Mouse (Mus musculus) ES-E14 (cell line): ENCODE results near the gene Casp3. TPM values are rescaled to one million over a fixed set of nuclear protein-coding genes. Genes with fewer than 3 reads are reported as not detected.
"Not testable (repeated sequence)": the region's sequence is repeated elsewhere in the genome, so short reads cannot be mapped to it uniquely, and the experiment has no call there.

ENCODE experiments used
- DNase-seq: peaks from one replicate; pipeline ENCODE4 v3.0.0-alpha.2; 2013; ENCODE audit warnings: low read depth, low spot score
- H3K27ac ChIP-seq: 2 replicates; pipeline ENCODE4 v1.5.1; 2012; ENCODE audit warnings: low read depth, mild to moderate bottlenecking, low read length, moderate library complexity, mixed read lengths; ENCODE audit not compliant: poor library complexity, insufficient read depth, severe bottlenecking
- H3K36me3 ChIP-seq: 2 replicates; pipeline ENCODE4 v1.6.1; 2012; ENCODE audit warnings: mild to moderate bottlenecking, low read length, moderate library complexity, mixed read lengths; ENCODE audit not compliant: control insufficient read depth, poor library complexity, insufficient read depth, severe bottlenecking
- H3K4me1 ChIP-seq, 2 experiments: fragments of 150-350 bp in 1 of 2; sonication (generic) in 1 of 2; 2 replicates each; pipeline ENCODE4 v1.6.1; 2012; ENCODE audit warnings: low read length in 2 of 2, mild to moderate bottlenecking in 1 of 2, mixed read lengths in 1 of 2; ENCODE audit not compliant: control insufficient read depth in 2 of 2, insufficient read depth in 2 of 2, poor library complexity in 1 of 2
- H3K4me3 ChIP-seq, 2 experiments: fragments of 150-350 bp in 1 of 2; sonication (generic) in 1 of 2; 2 replicates each; pipeline ENCODE4 v1.5.1; 2012; ENCODE audit warnings: low read length in 2 of 2, low read depth in 1 of 2, mild to moderate bottlenecking in 1 of 2, mixed read lengths in 1 of 2; ENCODE audit not compliant: insufficient read depth in 1 of 2, poor library complexity in 1 of 2, severe bottlenecking in 1 of 2
- H3K9ac ChIP-seq: 2 replicates; pipeline ENCODE4 v1.6.1; 2012; ENCODE audit warnings: low read depth, mild to moderate bottlenecking, low read length, mixed read lengths; ENCODE audit not compliant: poor library complexity, insufficient read depth, severe bottlenecking
- H3K9me3 ChIP-seq: fragments of 150-350 bp; sonication (generic); 2 replicates; pipeline ENCODE4 v1.6.1; 2012; ENCODE audit warnings: low read depth, mild to moderate bottlenecking, low read length; ENCODE audit not compliant: control insufficient read depth, insufficient read depth
- CHD2 ChIP-seq: IDR thresholded peaks from 2 replicates; pipeline ENCODE4 v1.6.1; 2014; ENCODE audit warnings: mild to moderate bottlenecking, low read depth, low read length, inconsistent platforms
- HCFC1 ChIP-seq: IDR thresholded peaks from 2 replicates; pipeline ENCODE4 v1.6.1; 2012; ENCODE audit warnings: low read length, inconsistent platforms, borderline replicate concordance; ENCODE audit not compliant: insufficient read depth
- MAFK ChIP-seq: IDR thresholded peaks from 2 replicates; pipeline ENCODE4 v1.6.1; 2014; ENCODE audit warnings: mild to moderate bottlenecking, low read depth, low read length, inconsistent platforms; ENCODE audit not compliant: insufficient read depth
- ZC3H11A ChIP-seq: IDR thresholded peaks from 2 replicates; pipeline ENCODE4 v1.6.1; 2012; ENCODE audit warnings: low read depth, mild to moderate bottlenecking, inconsistent platforms, low read length, borderline replicate concordance
- ZNF384 ChIP-seq: IDR thresholded peaks from 2 replicates; pipeline ENCODE4 v1.6.1; 2012; ENCODE audit warnings: low read depth, low read length, inconsistent platforms
- in situ Hi-C, 2 experiments: fragments of 600-800 bp; cut with MboI; formaldehyde crosslinking; loops; one replicate each; pipeline ENCODE4 v1.15.1; 2025; ENCODE audit warnings: low sequenced_read_pairs in 2 of 2, inconsistent platforms in 1 of 2; ENCODE audit not compliant: unreplicated experiment in 2 of 2
- total RNA-seq: library from RNA; depleted of rRNA; stranded (reverse); fragments of 300-350 nt; gene quantifications from 2 replicates; pipeline ENCODE4 v1.2.3, GENCODE M21; 2012

The Casp3 gene
- total RNA-seq, 1 experiment: 30.7 TPM

DNA sequence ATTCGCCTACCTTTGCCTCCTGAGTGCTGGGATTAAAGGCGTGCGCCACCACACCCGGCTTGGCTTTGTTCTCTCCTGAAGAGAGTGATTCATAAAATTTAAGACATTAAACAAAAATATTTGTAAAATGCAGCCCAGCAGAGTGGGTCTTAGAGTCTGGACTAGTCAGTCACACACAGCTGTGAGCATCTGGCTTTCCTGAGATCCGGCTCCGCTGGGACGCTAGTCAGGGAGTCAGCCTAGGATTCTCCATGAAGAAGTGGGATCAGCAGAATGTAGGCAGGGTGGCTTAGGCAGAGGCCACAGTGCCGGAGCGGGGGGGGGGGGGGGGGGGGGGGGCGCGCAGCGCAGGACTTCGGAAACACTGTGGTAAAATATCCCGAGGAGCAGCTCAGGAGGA lies 46.4 kb upstream of the Casp3 start:
- in situ Hi-C loops: no loop called here
- Histone ChIP-seq H3K36me3 (peaks cover 4% of the 10 kb centered on the region), H3K9me3 (no peaks in the 10 kb centered on the region), H3K9ac (no peak overlapping the region), H3K27ac (no peak overlapping the region), H3K4me1 (peaks cover 4 to 15% of the 10 kb centered on the region in 2 experiments), H3K4me3 (no peak overlapping the region)
- no peak for TF ChIP-seq ZC3H11A
- TF ChIP-seq CHD2: no peak
- no peak for TF ChIP-seq MAFK
- TF ChIP-seq HCFC1: no peak
- TF ChIP-seq ZNF384: no peak
- DNase-seq: no peak

DNA sequence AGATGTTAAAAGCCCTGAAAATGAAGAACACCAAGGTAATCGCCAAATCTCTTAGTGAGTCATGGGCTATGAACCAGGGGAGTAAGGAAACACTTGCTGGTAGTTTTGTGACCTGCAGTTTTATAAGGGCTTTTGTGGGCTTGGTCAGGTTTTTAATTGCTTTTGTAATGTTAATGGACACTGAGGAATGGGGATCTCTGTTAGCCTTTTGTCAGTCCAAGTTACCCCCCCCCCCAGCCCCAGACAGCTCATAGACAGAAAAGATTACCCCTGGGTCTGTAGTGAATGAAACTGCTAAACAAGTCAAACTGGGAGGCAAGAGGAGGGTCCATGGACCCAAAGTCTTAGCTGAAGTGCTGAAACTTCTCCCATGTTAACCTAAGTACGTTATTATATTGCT lies 43.6 kb upstream of the Casp3 start:
- TF ChIP-seq ZNF384 (no peak), ZC3H11A (no peak), MAFK (no peak), HCFC1 (no peak), CHD2 (no peak)
- peak; percentile 34 for DNase-seq
- Histone ChIP-seq H3K9ac (no peak overlapping the region), H3K4me1 (peaks cover 4 to 15% of the 10 kb centered on the region in 2 experiments), H3K9me3 (no peaks in the 10 kb centered on the region), H3K4me3 (no peak overlapping the region), H3K36me3 (peaks cover 20% of the 10 kb centered on the region), H3K27ac (no peak overlapping the region)
- in situ Hi-C loops: no loop called here

DNA sequence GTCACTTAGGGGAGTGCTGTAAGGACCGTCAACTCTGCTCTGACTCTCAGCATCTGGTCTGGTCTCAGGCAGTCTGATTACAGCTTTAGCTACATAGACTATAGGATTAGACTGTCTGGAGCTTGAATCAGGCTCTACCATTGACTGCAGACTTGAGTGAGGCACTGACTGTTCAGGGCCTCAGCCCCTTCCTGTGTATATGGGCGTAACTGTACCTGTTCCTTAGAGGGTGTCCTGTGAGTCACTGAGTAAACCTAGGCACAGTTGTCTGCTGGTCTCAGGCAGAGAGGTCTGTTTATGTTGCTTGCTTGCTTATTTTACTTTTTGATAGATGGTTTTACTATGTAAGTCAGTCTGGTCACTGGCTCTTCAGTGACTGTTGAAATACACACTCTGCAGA lies 43.1 kb upstream of the Casp3 start:
- no peak for TF ChIP-seq ZNF384
- no peak for DNase-seq
- Histone ChIP-seq H3K27ac (0 out of 2 replicates have a peak overlapping the region, but pooled peaks have one; percentile 57), H3K9ac (no peak overlapping the region), H3K36me3 (peaks cover 17% of the 10 kb centered on the region), H3K4me1 (peaks cover 4 to 15% of the 10 kb centered on the region in 2 experiments), H3K4me3 (no peak overlapping the region), H3K9me3 (no peaks in the 10 kb centered on the region)
- in situ Hi-C loops: no loop called here

DNA sequence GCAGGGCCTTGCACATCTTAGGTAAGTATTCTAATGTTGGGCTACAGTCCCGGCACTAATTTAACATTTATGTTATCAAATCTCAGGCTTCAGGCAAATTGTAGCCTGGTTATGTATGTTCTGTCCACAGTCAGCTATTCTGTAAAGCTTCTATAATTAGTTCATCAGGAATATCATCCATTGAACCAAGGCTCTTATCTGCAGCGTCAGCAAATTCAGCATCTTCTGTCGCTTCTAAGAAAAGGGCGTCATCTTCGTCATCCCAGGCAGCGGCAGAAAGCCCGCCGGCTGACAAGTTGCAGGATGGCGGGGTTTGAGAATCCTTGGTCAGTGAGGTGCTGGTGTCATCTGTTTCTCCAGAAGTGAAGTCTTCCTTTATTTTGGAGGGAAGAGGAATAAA lies 38.3 kb upstream of the Casp3 start:
- Histone ChIP-seq H3K9me3 (no peaks in the 10 kb centered on the region), H3K36me3 (peaks cover 24% of the 10 kb centered on the region), H3K4me3 (no peak overlapping the region), H3K27ac (no peak overlapping the region), H3K9ac (no peak overlapping the region), H3K4me1 (peaks cover 3 to 6% of the 10 kb centered on the region in 2 experiments; a peak in 3 of 4 replicates)
- in situ Hi-C loops: no loop called here
- TF ChIP-seq ZNF384: no peak
- peak; percentile 83 for TF ChIP-seq MAFK
- DNase-seq: no peak

DNA sequence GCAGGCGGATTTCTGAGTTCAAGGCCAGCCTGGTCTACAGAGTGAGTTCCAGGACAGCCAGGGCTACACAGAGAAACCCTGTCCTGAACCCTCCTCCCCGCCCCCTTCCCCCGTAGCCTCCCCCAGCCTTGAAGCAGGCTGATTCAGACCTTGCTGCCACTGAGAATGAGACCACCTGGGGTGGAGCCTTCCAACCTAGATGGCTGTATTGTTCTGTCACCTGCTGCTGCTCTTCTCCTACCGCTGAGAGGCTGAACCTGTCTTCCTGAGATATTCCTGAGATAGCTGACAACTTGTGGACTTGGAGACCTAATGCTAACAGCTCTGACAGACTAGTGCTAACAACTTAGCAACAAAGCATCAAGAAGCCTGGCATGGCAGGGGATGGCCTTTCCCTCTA lies 32.8 kb upstream of the Casp3 start:
- H3K27ac ChIP-seq, H3K4me1 ChIP-seq, H3K4me3 ChIP-seq, H3K9me3 ChIP-seq, H3K9ac ChIP-seq, H3K36me3 ChIP-seq, in situ Hi-C loops: not testable (repeated sequence)
- DNase-seq: peak; percentile 43
